In genomic region chr4:124936613-124937471, GRCm38 (mm10) we compare ENCODE assay signal across 8 mouse cellular contexts. TPM values are rescaled to one million over a fixed set of nuclear protein-coding genes. Genes with fewer than 3 reads are reported as not detected.
DNase-seq lines count a peak whose midpoint lies in the region; ATAC-seq and TF ChIP-seq lines count a peak whose summit lies in the region.

Gene 9930104L06Rik (plus strand): TSS chr4:124937048.

- H3K27ac ChIP-seq in embryonic facial prominence, embryonic 13.5 days = peak within 1 kb of the TSS; percentile 58; the same call in 1 of the 2 replicates
- no peak within 1 kb of the TSS for H3K27ac ChIP-seq in kidney, adult 2 months (ENCODE audit: insufficient read depth, low read depth, low read length)
- peak within 1 kb of the TSS; percentile 59; the same call in 1 of the 2 replicates for H3K27ac ChIP-seq in limb, embryonic 12.5 days
- no peak within 1 kb of the TSS for H3K27ac ChIP-seq in midbrain, embryonic 15.5 days
- H3K27ac ChIP-seq in spleen, adult 2 months (ENCODE audit: insufficient read depth, low read length) = no peak within 1 kb of the TSS

- DNase-seq in 3134 (ENCODE audit: extremely low read depth, insufficient read length, low spot score) = peak; percentile 82
- peak; percentile 91 to 94 for DNase-seq in adrenal gland, postnatal 36 days
- DNase-seq in heart, adult 18-20 months = peak; percentile 97 to 99
- DNase-seq in kidney, adult 2 months = peak; percentile 98
- DNase-seq in spleen, adult 2 months (ENCODE audit: low read depth in 1 of 2, low spot score in 2 of 2) = peak; percentile 92

- WGBS in embryonic facial prominence, embryonic 13.5 days = under 1% methylated on average over 52 of the region's 52 CpGs
- WGBS in kidney, adult 2 months = under 1% methylated on average over 52 of the region's 52 CpGs
- WGBS in limb, embryonic 12.5 days = under 1% methylated on average over 52 of the region's 52 CpGs
- WGBS in midbrain, embryonic 15.5 days = under 1% methylated on average over 52 of the region's 52 CpGs
- under 1% methylated on average over 52 of the region's 52 CpGs for WGBS in spleen, adult 2 months

- peak within 1 kb of the TSS; percentile 82 for H3K4me2 ChIP-seq in embryonic facial prominence, embryonic 13.5 days
- H3K4me2 ChIP-seq in limb, embryonic 12.5 days = peak within 1 kb of the TSS; percentile 84
- peak within 1 kb of the TSS; percentile 85 for H3K4me2 ChIP-seq in midbrain, embryonic 15.5 days

- peak within 1 kb of the TSS; percentile 87 for H3K9ac ChIP-seq in embryonic facial prominence, embryonic 13.5 days
- peak within 1 kb of the TSS; percentile 76 for H3K9ac ChIP-seq in limb, embryonic 12.5 days (replicated peaks)
- peak within 1 kb of the TSS; percentile 54 for H3K9ac ChIP-seq in midbrain, embryonic 15.5 days

- no peak for TF ChIP-seq CTCF in kidney, adult 2 months (conservative IDR thresholded peaks at IDR 0.05; ENCODE audit: insufficient read depth, insufficient read length, low read depth, low read length)
- TF ChIP-seq CTCF in spleen, adult 2 months (IDR thresholded peaks at IDR 0.05; ENCODE audit: extremely low read depth, insufficient read depth, insufficient read length, insufficient replicate concordance) = no peak

- H3K9me3 ChIP-seq in embryonic facial prominence, embryonic 13.5 days = no peaks in the 10 kb centered on the region
- no peaks in the 10 kb centered on the region for H3K9me3 ChIP-seq in limb, embryonic 12.5 days
- H3K9me3 ChIP-seq in midbrain, embryonic 15.5 days = no peaks in the 10 kb centered on the region

- H3K4me3 ChIP-seq in embryonic facial prominence, embryonic 13.5 days = peak within 1 kb of the TSS; percentile 90
- H3K4me3 ChIP-seq in kidney, adult 2 months (ENCODE audit: insufficient read depth, low read depth, low read length) = peak within 1 kb of the TSS; percentile 79
- peak within 1 kb of the TSS; percentile 84 for H3K4me3 ChIP-seq in limb, embryonic 12.5 days (replicated peaks)
- H3K4me3 ChIP-seq in midbrain, embryonic 15.5 days = peak within 1 kb of the TSS; percentile 66
- peak within 1 kb of the TSS; percentile 79 for H3K4me3 ChIP-seq in spleen, adult 2 months (ENCODE audit: extremely low read depth, insufficient read depth, insufficient read length)

- TF ChIP-seq POLR2A in kidney, adult 2 months (IDR thresholded peaks at IDR 0.05; ENCODE audit: low read depth, low read length) = no peak
- peak; percentile 5; the same call in 1 of the 2 replicates for TF ChIP-seq POLR2A in spleen, adult 2 months (IDR thresholded peaks at IDR 0.05; ENCODE audit: low read depth, low read length)

- no peaks in the 10 kb centered on the region for H3K27me3 ChIP-seq in embryonic facial prominence, embryonic 13.5 days
- H3K27me3 ChIP-seq in kidney, adult 2 months (replicated peaks; ENCODE audit: control insufficient read depth, insufficient read depth, low read length) = no peaks in the 10 kb centered on the region
- no peaks in the 10 kb centered on the region for H3K27me3 ChIP-seq in limb, embryonic 12.5 days
- no peaks in the 10 kb centered on the region for H3K27me3 ChIP-seq in midbrain, embryonic 15.5 days (replicated peaks)
- no peaks in the 10 kb centered on the region for H3K27me3 ChIP-seq in spleen, adult 2 months (ENCODE audit: control insufficient read depth, insufficient read depth, low read length)

- peaks cover 31% of the 10 kb centered on the region for H3K36me3 ChIP-seq in embryonic facial prominence, embryonic 13.5 days
- no peaks in the 10 kb centered on the region for H3K36me3 ChIP-seq in kidney, adult 2 months (ENCODE audit: control insufficient read depth, insufficient read depth, low read length)
- peaks cover 31% of the 10 kb centered on the region for H3K36me3 ChIP-seq in limb, embryonic 12.5 days
- peaks cover 14% of the 10 kb centered on the region; the same call in 1 of the 2 replicates for H3K36me3 ChIP-seq in midbrain, embryonic 15.5 days (replicated peaks)
- H3K36me3 ChIP-seq in spleen, adult 2 months (ENCODE audit: control insufficient read depth, insufficient read depth, low read length) = peaks cover 7% of the 10 kb centered on the region; the same call in 1 of the 2 replicates

- peaks cover 23% of the 10 kb centered on the region for H3K4me1 ChIP-seq in embryonic facial prominence, embryonic 13.5 days
- H3K4me1 ChIP-seq in kidney, adult 2 months (ENCODE audit: control insufficient read depth, insufficient read depth, low read length) = peaks cover 5% of the 10 kb centered on the region; the same call in 1 of the 2 replicates
- peaks cover 20% of the 10 kb centered on the region for H3K4me1 ChIP-seq in limb, embryonic 12.5 days (replicated peaks)
- peaks cover 23% of the 10 kb centered on the region for H3K4me1 ChIP-seq in midbrain, embryonic 15.5 days
- peaks cover 4% of the 10 kb centered on the region; the same call in 1 of the 2 replicates for H3K4me1 ChIP-seq in spleen, adult 2 months (ENCODE audit: control insufficient read depth, insufficient read depth, insufficient read length)

- ATAC-seq in embryonic facial prominence, embryonic 13.5 days (ENCODE audit: insufficient number of reproducible peaks, insufficient read depth, low FRiP score, low TSS enrichment, low read depth) = peak; percentile 97
- ATAC-seq in limb, embryonic 12.5 days (ENCODE audit: insufficient number of reproducible peaks, insufficient read depth, low FRiP score, low TSS enrichment, low read depth) = peak; percentile 96
- ATAC-seq in midbrain, embryonic 15.5 days (replicated peaks) = peak; percentile 99

RNA-seq across cellular contexts. Expression of gene 9930104L06Rik, which starts in this region (rescaled TPM):
- 10 to 100 TPM in 1 of 2 experiments, 1 to 10 TPM in 1; 9.8 to 17.9 TPM for total RNA-seq in adrenal gland, postnatal 36 days (2021)
- 18.1 and 20.3 TPM in 2 replicates for polyA plus RNA-seq in embryonic facial prominence, embryonic 13.5 days (2015; fragmentation: Nextera tagmentation; extraction: Ambion mirVana)
- total RNA-seq in heart, adult 18-20 months (2021) = 10 to 100 TPM in 1 of 2 experiments, 1 to 10 TPM in 1; 7.8 to 10.9 TPM
- polyA plus RNA-seq in kidney, adult 2 months (2012; rRNA removed) = 7.7 and 8.1 TPM in 2 replicates
- polyA plus RNA-seq in limb, embryonic 12.5 days (2016; fragmentation: Nextera tagmentation; extraction: Ambion mirVana) = 19.2 and 19.4 TPM in 2 replicates
- 14.3 and 16.9 TPM in 2 replicates for polyA plus RNA-seq in midbrain, embryonic 15.5 days (2015; fragmentation: Nextera tagmentation; extraction: Ambion mirVana)
- 13.2 and 13.6 TPM in 2 replicates for polyA plus RNA-seq in spleen, adult 2 months (2012; rRNA removed)

Comparison
In these comparisons a context has a peak if more than half of its experiments do, and no peak if none do; other contexts are left out.
1. H3K27ac ChIP-seq: peak in embryonic facial prominence, embryonic 13.5 days (single experiment) and limb, embryonic 12.5 days (single experiment); none in kidney, adult 2 months (single experiment), midbrain, embryonic 15.5 days (single experiment) and spleen, adult 2 months (single experiment).
2. Peak in every context shown above with its lines, with median percentiles within 50 percentile points of each other: DNase-seq, ATAC-seq, H3K4me2 ChIP-seq, H3K4me3 ChIP-seq and H3K9ac ChIP-seq.